Mouse (Mus musculus) megakaryocyte, embryonic 14.5 days (primary cell): ENCODE data around the gene Carns1.

Source experiments
- FLI1 ChIP-seq: IDR thresholded peaks from 2 replicates; pipeline ENCODE4 v1.6.1; 2012; ENCODE audit warnings: low read length, inconsistent platforms, mixed read lengths
- GATA1 ChIP-seq: IDR thresholded peaks from 3 replicates; pipeline ENCODE4 v1.6.1; 2012; ENCODE audit warnings: mixed read lengths, low read length, inconsistent platforms, borderline replicate concordance

- TF ChIP-seq FLI1 (no peak), GATA1 (no peak)
These were observed 21.9 kb upstream of the Carns1 start for GRCm38 (mm10) chr19:4197180-4197579.
